In genomic region chr6:71503670-71504069, GRCm38 (mm10) we compare ENCODE assay signal across 22 mouse cellular contexts. TPM values are rescaled to one million over a fixed set of nuclear protein-coding genes. Genes with fewer than 3 reads are reported as not detected.
DNase-seq lines count a peak whose midpoint lies in the region; ATAC-seq and TF ChIP-seq lines count a peak whose summit lies in the region.
"Had no signal": no experiment of that assay in that cellular context is flagged by ENCODE, and none has a peak within 500 bp of the region (broad histone marks: within the 10 kb centered on the region; RNA-seq: fewer than 3 reads in every experiment).

No protein-coding gene starts in this region.

- no peaks in the 10 kb centered on the region for H3K9me3 ChIP-seq in liver, postnatal 0 days (ENCODE audit: low read length)
- H3K9me3 ChIP-seq in intestine, embryonic 15.5 days: no peaks in the 10 kb centered on the region
- H3K9me3 ChIP-seq in intestine, postnatal 0 days (ENCODE audit: control insufficient read depth): no peaks in the 10 kb centered on the region
- H3K9me3 ChIP-seq: embryonic facial prominence, embryonic 13.5 days; embryonic facial prominence, embryonic 15.5 days; forebrain, embryonic 10.5 days; forebrain, embryonic 12.5 days had no signal

- no peak overlapping the region for H3K4me3 ChIP-seq in liver, adult 2 months (ENCODE audit: insufficient read depth, low read depth, low read length)
- H3K4me3 ChIP-seq in liver, postnatal 0 days (ENCODE audit: low read depth, low read length): no peak overlapping the region
- H3K4me3 ChIP-seq in intestine, embryonic 15.5 days (replicated peaks): no peak overlapping the region
- no peak overlapping the region for H3K4me3 ChIP-seq in intestine, postnatal 0 days (ENCODE audit: low read depth, low read length)
- H3K4me3 ChIP-seq: embryonic facial prominence, embryonic 13.5 days; embryonic facial prominence, embryonic 15.5 days; erythroblast, embryonic 14.5 days; forebrain, embryonic 10.5 days; forebrain, embryonic 12.5 days had no signal

- H3K27ac ChIP-seq in liver, adult 2 months (replicated peaks; ENCODE audit: insufficient read depth, low read depth, low read length): 0 out of 2 replicates have a peak overlapping the region, but pooled peaks have one; percentile 26
- H3K27ac ChIP-seq in liver, postnatal 0 days (ENCODE audit: low read depth): no peak overlapping the region
- no peak overlapping the region for H3K27ac ChIP-seq in intestine, embryonic 15.5 days
- peak overlapping the region; percentile 5; the same call in 1 of the 2 replicates for H3K27ac ChIP-seq in intestine, postnatal 0 days (ENCODE audit: low read depth, low read length)
- H3K27ac ChIP-seq: embryonic facial prominence, embryonic 13.5 days; embryonic facial prominence, embryonic 15.5 days; forebrain, embryonic 10.5 days; forebrain, embryonic 12.5 days had no signal

- no peak overlapping the region for H3K9ac ChIP-seq in liver, adult 2 months (ENCODE audit: low read depth, low read length)
- no peak overlapping the region for H3K9ac ChIP-seq in liver, postnatal 0 days (replicated peaks)
- no peak overlapping the region for H3K9ac ChIP-seq in intestine, embryonic 15.5 days
- H3K9ac ChIP-seq in intestine, postnatal 0 days (ENCODE audit: low read depth, low read length): no peak overlapping the region
- H3K9ac ChIP-seq: embryonic facial prominence, embryonic 13.5 days; embryonic facial prominence, embryonic 15.5 days; forebrain, embryonic 12.5 days had no signal

- peaks cover 9% of the 10 kb centered on the region for H3K79me2 ChIP-seq in liver, adult 2 months (ENCODE audit: control insufficient read depth, insufficient read depth, low read length)

- no peak overlapping the region for H3K4me2 ChIP-seq in liver, postnatal 0 days (ENCODE audit: low read depth, low read length)
- no peak overlapping the region for H3K4me2 ChIP-seq in intestine, embryonic 15.5 days (replicated peaks)
- no peak overlapping the region for H3K4me2 ChIP-seq in intestine, postnatal 0 days (replicated peaks; ENCODE audit: low read depth)
- H3K4me2 ChIP-seq: embryonic facial prominence, embryonic 13.5 days; embryonic facial prominence, embryonic 15.5 days; forebrain, embryonic 12.5 days had no signal

- TF ChIP-seq POLR2A in liver, adult 2 months (IDR thresholded peaks at IDR 0.05; ENCODE audit: extremely low read depth, insufficient read depth, low read length): no peak

- no peak for ATAC-seq in liver, postnatal 0 days
- ATAC-seq in intestine, embryonic 15.5 days: peak; percentile 51
- ATAC-seq in intestine, postnatal 0 days: peak; percentile 64
- ATAC-seq: activated CD4-positive, CD25-positive, alpha-beta regulatory T cell, adult 4 months; forebrain, embryonic 14.5 days; Patski had no signal

- TF ChIP-seq EP300 in liver, postnatal 0 days (IDR thresholded peaks at IDR 0.05; ENCODE audit: low read depth): no peak

- TF ChIP-seq CTCF in liver, adult 2 months (IDR thresholded peaks at IDR 0.05; ENCODE audit: low read depth, low read length): no peak
- no peak for TF ChIP-seq CTCF in liver, postnatal 0 days (IDR thresholded peaks at IDR 0.05; ENCODE audit: low read depth)
- no peak for TF ChIP-seq CTCF in intestine, postnatal 0 days (IDR thresholded peaks at IDR 0.05; ENCODE audit: low read depth)

- peaks cover 50% of the 10 kb centered on the region for H3K36me3 ChIP-seq in liver, adult 2 months (ENCODE audit: control insufficient read depth, insufficient read depth, low read length)
- H3K36me3 ChIP-seq in liver, postnatal 0 days (replicated peaks; ENCODE audit: insufficient read depth, low read length): peaks cover 29% of the 10 kb centered on the region
- H3K36me3 ChIP-seq in intestine, embryonic 15.5 days: 0 out of 2 replicates have a peak, but pooled peaks cover 3% of the 10 kb centered on the region
- H3K36me3 ChIP-seq in intestine, postnatal 0 days (ENCODE audit: control insufficient read depth, insufficient read depth): peaks cover 19% of the 10 kb centered on the region

- no peaks in the 10 kb centered on the region for H3K27me3 ChIP-seq in liver, adult 2 months (ENCODE audit: control insufficient read depth, insufficient read depth, low read length)
- no peaks in the 10 kb centered on the region for H3K27me3 ChIP-seq in liver, postnatal 0 days (ENCODE audit: insufficient read depth, low read length)
- H3K27me3 ChIP-seq in intestine, embryonic 15.5 days (replicated peaks): no peaks in the 10 kb centered on the region
- H3K27me3 ChIP-seq in intestine, postnatal 0 days (replicated peaks; ENCODE audit: control insufficient read depth, insufficient read depth, low read length): no peaks in the 10 kb centered on the region
- H3K27me3 ChIP-seq: embryonic facial prominence, embryonic 13.5 days; embryonic facial prominence, embryonic 15.5 days; forebrain, embryonic 12.5 days; Patski had no signal

- DNase-seq in liver, adult 2 months (ENCODE audit: extremely low read depth, low read depth, low spot score): no peak
- DNase-seq in liver, postnatal 0 days: no peak
- DNase-seq in right cerebral cortex, postnatal 4 days: no peak
- DNase-seq in kidney, postnatal 10 days: no peak
- DNase-seq: adrenal gland, postnatal 10 days; adrenal gland, postnatal 25 days; cerebellum, adult 11 months; cerebellum, adult 8-10 months; cerebellum, adult 9-11 months; cerebellum, postnatal 14 days; cerebellum, postnatal 36 days; embryo, embryonic 11 days had no signal

- peaks cover 32% of the 10 kb centered on the region for H3K4me1 ChIP-seq in liver, adult 2 months (ENCODE audit: control insufficient read depth, insufficient read depth, low read length)
- H3K4me1 ChIP-seq in liver, postnatal 0 days (ENCODE audit: insufficient read depth): peaks cover 5% of the 10 kb centered on the region; the same call in 1 of the 2 replicates
- no peaks in the 10 kb centered on the region for H3K4me1 ChIP-seq in intestine, embryonic 15.5 days (replicated peaks)
- H3K4me1 ChIP-seq in intestine, postnatal 0 days (replicated peaks; ENCODE audit: control insufficient read depth, insufficient read depth, low read length): no peaks in the 10 kb centered on the region
- H3K4me1 ChIP-seq: embryonic facial prominence, embryonic 13.5 days; embryonic facial prominence, embryonic 15.5 days; forebrain, embryonic 10.5 days; forebrain, embryonic 12.5 days had no signal

RNA-seq across cellular contexts. Expression of gene Rnf103, which starts 10.0 kb away (rescaled TPM):
- total RNA-seq in liver, adult 2 months (2014; rRNA removed): 70.7 and 73.3 TPM in 2 replicates
- 27.2 and 27.7 TPM in 2 replicates for polyA plus RNA-seq in liver, adult 2 months (2012; rRNA removed)
- polyA plus RNA-seq in liver, postnatal 0 days (2015; fragmentation: Nextera tagmentation; extraction: Ambion mirVana): 24.0 and 28.0 TPM in 2 replicates
- 27.9 and 29.9 TPM in 2 replicates for polyA plus RNA-seq in intestine, embryonic 15.5 days (2015; fragmentation: Nextera tagmentation; extraction: Ambion mirVana)
- polyA plus RNA-seq in intestine, postnatal 0 days (2015; fragmentation: Nextera tagmentation; extraction: Ambion mirVana): 44.2 and 45.3 TPM in 2 replicates

RNA-seq across cellular contexts. Expression of gene Chmp3, which starts 39.9 kb away (rescaled TPM):
- total RNA-seq in liver, adult 2 months (2014; rRNA removed): 44.3 and 49.6 TPM in 2 replicates
- polyA plus RNA-seq in liver, adult 2 months (2012; rRNA removed): 22.9 and 24.0 TPM in 2 replicates
- polyA plus RNA-seq in liver, postnatal 0 days (2015; fragmentation: Nextera tagmentation; extraction: Ambion mirVana): 32.8 and 34.9 TPM in 2 replicates
- 68.9 and 70.2 TPM in 2 replicates for polyA plus RNA-seq in intestine, embryonic 15.5 days (2015; fragmentation: Nextera tagmentation; extraction: Ambion mirVana)
- 109 and 111 TPM in 2 replicates for polyA plus RNA-seq in intestine, postnatal 0 days (2015; fragmentation: Nextera tagmentation; extraction: Ambion mirVana)

Comparison
In these comparisons a context has a peak if more than half of its experiments do, and no peak if none do; other contexts are left out.
1. H3K27ac ChIP-seq: peak in liver, adult 2 months (single experiment) and intestine, postnatal 0 days (single experiment); none in liver, postnatal 0 days (single experiment) and intestine, embryonic 15.5 days (single experiment).